Mouse (Mus musculus) kidney, adult 2 months (tissue): ENCODE data around the gene Shank2. TPM values are rescaled to one million over a fixed set of nuclear protein-coding genes. Genes with fewer than 3 reads are reported as not detected.

Experiments
- DNase-seq: peaks from one replicate; pipeline ENCODE4 v3.0.0; 2021
- H3K27ac ChIP-seq: fragments of 200-500 bp; 2 replicates; pipeline ENCODE4 v1.5.1; 2012; ENCODE audit warnings: low read depth, low read length, control low read depth, inconsistent platforms; ENCODE audit not compliant: insufficient read depth
- H3K27me3 ChIP-seq: fragments of 200-500 bp; replicated peaks from 2 replicates; pipeline ENCODE4 v1.6.1; 2012; ENCODE audit warnings: mild to moderate bottlenecking, moderate library complexity, low read length, inconsistent platforms; ENCODE audit not compliant: control insufficient read depth, insufficient read depth
- H3K36me3 ChIP-seq: fragments of 200-500 bp; 2 replicates; pipeline ENCODE4 v1.6.1; 2012; ENCODE audit warnings: mild to moderate bottlenecking, moderate library complexity, low read length, inconsistent platforms; ENCODE audit not compliant: control insufficient read depth, insufficient read depth
- H3K4me1 ChIP-seq: fragments of 200-500 bp; 2 replicates; pipeline ENCODE4 v1.6.1; 2011; ENCODE audit warnings: low read length; ENCODE audit not compliant: control insufficient read depth, insufficient read depth
- H3K4me3 ChIP-seq: fragments of 200-500 bp; 2 replicates; pipeline ENCODE4 v1.5.1; 2011; ENCODE audit warnings: mild to moderate bottlenecking, low read depth, low read length, control low read depth; ENCODE audit not compliant: insufficient read depth
- CTCF ChIP-seq: fragments of 200-500 bp; conservative IDR thresholded peaks from 2 replicates; pipeline ENCODE4 v1.5.1; 2011; ENCODE audit warnings: low read depth, mild to moderate bottlenecking, control low read depth, low read length, moderate library complexity, mixed read lengths; ENCODE audit not compliant: insufficient read depth, insufficient read length
- POLR2A ChIP-seq: fragments of 200-500 bp; IDR thresholded peaks from one replicate; pipeline ENCODE4 v1.6.1; 2011; ENCODE audit warnings: low read depth, low read length, control low read depth
- WGBS: fragments of 180-500 bp; shearing (Covaris S2); methylation state at CpG from one replicate; pipeline ENCODE4 v1.1.7; 2018; 5-methylcytosine and 5-hydroxymethylcytosine counted together
- polyA plus RNA-seq: library from polyadenylated mRNA; depleted of rRNA; stranded (reverse); fragments of >200 nt; gene quantifications from 2 replicates; pipeline ENCODE4 v1.2.3, GENCODE M21; 2012

Gene Shank2
- polyA plus RNA-seq, 1 experiment: 16.1 TPM

- no peak overlapping the region for H3K27ac ChIP-seq
- no peaks in the 10 kb centered on the region for H3K27me3 ChIP-seq
- WGBS: 76% methylated on average over 3 of the region's 3 CpGs
- no peaks in the 10 kb centered on the region for H3K4me1 ChIP-seq
- no peak overlapping the region for H3K4me3 ChIP-seq
- TF ChIP-seq POLR2A (no peak), CTCF (peak; percentile 47)
- H3K36me3 ChIP-seq: no peaks in the 10 kb centered on the region
- DNase-seq: no peak
Measured at GRCm38 (mm10) chr7:144427460-144427859, 425.7 kb downstream of the Shank2 start.

GRCm38 (mm10) chr7:144432920-144433319 is 431.2 kb downstream of the Shank2 start:
- no peak for TF ChIP-seq CTCF
- no peak for TF ChIP-seq POLR2A
- Histone ChIP-seq H3K4me3 (no peak overlapping the region), H3K27ac (no peak overlapping the region), H3K36me3 (no peaks in the 10 kb centered on the region), H3K4me1 (no peaks in the 10 kb centered on the region), H3K27me3 (no peaks in the 10 kb centered on the region)
- DNase-seq: peak; percentile 65
- WGBS: 27% methylated on average over 2 of the region's 2 CpGs

- Histone ChIP-seq H3K27ac (no peak overlapping the region), H3K4me3 (no peak overlapping the region), H3K36me3 (no peaks in the 10 kb centered on the region; the same call in 1 of the 2 replicates), H3K4me1 (no peaks in the 10 kb centered on the region), H3K27me3 (no peaks in the 10 kb centered on the region)
- no peak for DNase-seq
- 95% methylated on average over 7 of the region's 7 CpGs for WGBS
- TF ChIP-seq POLR2A (no peak), CTCF (no peak)
Measured at GRCm38 (mm10) chr7:144438811-144439210, 437.1 kb downstream of the Shank2 start.

GRCm38 (mm10) chr7:144441466-144441865 is 439.7 kb downstream of the Shank2 start:
- no peaks in the 10 kb centered on the region for H3K4me1 ChIP-seq
- TF ChIP-seq CTCF: no peak
- TF ChIP-seq POLR2A: no peak
- H3K36me3 ChIP-seq: no peaks in the 10 kb centered on the region; the same call in 1 of the 2 replicates
- no peak overlapping the region for H3K4me3 ChIP-seq
- H3K27me3 ChIP-seq: no peaks in the 10 kb centered on the region
- WGBS: 92% methylated on average over 11 of the region's 11 CpGs
- no peak overlapping the region for H3K27ac ChIP-seq
- DNase-seq: no peak

- Histone ChIP-seq H3K36me3 (no peaks in the 10 kb centered on the region; the same call in 1 of the 2 replicates), H3K27me3 (no peaks in the 10 kb centered on the region), H3K27ac (no peak overlapping the region), H3K4me1 (no peaks in the 10 kb centered on the region), H3K4me3 (no peak overlapping the region)
- no peak for DNase-seq
- 91% methylated on average over 4 of the region's 4 CpGs for WGBS
- TF ChIP-seq POLR2A: no peak
- TF ChIP-seq CTCF: no peak
Measured at GRCm38 (mm10) chr7:144441976-144442375, 440.2 kb downstream of the Shank2 start.

- Histone ChIP-seq H3K27me3 (no peaks in the 10 kb centered on the region), H3K27ac (no peak overlapping the region), H3K4me3 (no peak overlapping the region), H3K4me1 (no peaks in the 10 kb centered on the region), H3K36me3 (no peaks in the 10 kb centered on the region; the same call in 1 of the 2 replicates)
- TF ChIP-seq POLR2A: no peak
- no peak for TF ChIP-seq CTCF
- no peak for DNase-seq
- 91% methylated on average over 7 of the region's 7 CpGs for WGBS
Measured at GRCm38 (mm10) chr7:144444788-144445187, 443.1 kb downstream of the Shank2 start.

GRCm38 (mm10) chr7:144447146-144447545 is 445.4 kb downstream of the Shank2 start:
- no peak for DNase-seq
- no peaks in the 10 kb centered on the region for H3K27me3 ChIP-seq
- no peak overlapping the region for H3K4me3 ChIP-seq
- peaks cover 2% of the 10 kb centered on the region for H3K36me3 ChIP-seq
- no peak for TF ChIP-seq CTCF
- 67% methylated on average over 3 of the region's 3 CpGs for WGBS
- no peaks in the 10 kb centered on the region for H3K4me1 ChIP-seq
- H3K27ac ChIP-seq: no peak overlapping the region
